Mouse (Mus musculus) ES-E14 (cell line): ENCODE measurements around the gene Rplp2. TPM values are rescaled to one million over a fixed set of nuclear protein-coding genes. Genes with fewer than 3 reads are reported as not detected.

Source experiments
- DNase-seq: peaks from one replicate; pipeline ENCODE4 v3.0.0-alpha.2; 2013; ENCODE audit warnings: low read depth, low spot score
- H3K27ac ChIP-seq: 2 replicates; pipeline ENCODE4 v1.5.1; 2012; ENCODE audit warnings: low read depth, mild to moderate bottlenecking, low read length, moderate library complexity, mixed read lengths; ENCODE audit not compliant: poor library complexity, insufficient read depth, severe bottlenecking
- H3K36me3 ChIP-seq: 2 replicates; pipeline ENCODE4 v1.6.1; 2012; ENCODE audit warnings: mild to moderate bottlenecking, low read length, moderate library complexity, mixed read lengths; ENCODE audit not compliant: control insufficient read depth, poor library complexity, insufficient read depth, severe bottlenecking
- H3K4me1 ChIP-seq, 2 experiments: fragments of 150-350 bp in 1 of 2; sonication (generic) in 1 of 2; 2 replicates each; pipeline ENCODE4 v1.6.1; 2012; ENCODE audit warnings: low read length in 2 of 2, mild to moderate bottlenecking in 1 of 2, mixed read lengths in 1 of 2; ENCODE audit not compliant: control insufficient read depth in 2 of 2, insufficient read depth in 2 of 2, poor library complexity in 1 of 2
- H3K4me3 ChIP-seq, 2 experiments: fragments of 150-350 bp in 1 of 2; sonication (generic) in 1 of 2; 2 replicates each; pipeline ENCODE4 v1.5.1; 2012; ENCODE audit warnings: low read length in 2 of 2, low read depth in 1 of 2, mild to moderate bottlenecking in 1 of 2, mixed read lengths in 1 of 2; ENCODE audit not compliant: insufficient read depth in 1 of 2, poor library complexity in 1 of 2, severe bottlenecking in 1 of 2
- H3K9ac ChIP-seq: 2 replicates; pipeline ENCODE4 v1.6.1; 2012; ENCODE audit warnings: low read depth, mild to moderate bottlenecking, low read length, mixed read lengths; ENCODE audit not compliant: poor library complexity, insufficient read depth, severe bottlenecking
- H3K9me3 ChIP-seq: fragments of 150-350 bp; sonication (generic); 2 replicates; pipeline ENCODE4 v1.6.1; 2012; ENCODE audit warnings: low read depth, mild to moderate bottlenecking, low read length; ENCODE audit not compliant: control insufficient read depth, insufficient read depth
- CHD2 ChIP-seq: IDR thresholded peaks from 2 replicates; pipeline ENCODE4 v1.6.1; 2014; ENCODE audit warnings: mild to moderate bottlenecking, low read depth, low read length, inconsistent platforms
- HCFC1 ChIP-seq: IDR thresholded peaks from 2 replicates; pipeline ENCODE4 v1.6.1; 2012; ENCODE audit warnings: low read length, inconsistent platforms, borderline replicate concordance; ENCODE audit not compliant: insufficient read depth
- MAFK ChIP-seq: IDR thresholded peaks from 2 replicates; pipeline ENCODE4 v1.6.1; 2014; ENCODE audit warnings: mild to moderate bottlenecking, low read depth, low read length, inconsistent platforms; ENCODE audit not compliant: insufficient read depth
- ZC3H11A ChIP-seq: IDR thresholded peaks from 2 replicates; pipeline ENCODE4 v1.6.1; 2012; ENCODE audit warnings: low read depth, mild to moderate bottlenecking, inconsistent platforms, low read length, borderline replicate concordance
- ZNF384 ChIP-seq: IDR thresholded peaks from 2 replicates; pipeline ENCODE4 v1.6.1; 2012; ENCODE audit warnings: low read depth, low read length, inconsistent platforms
- in situ Hi-C, 2 experiments: fragments of 600-800 bp; cut with MboI; formaldehyde crosslinking; loops; one replicate each; pipeline ENCODE4 v1.15.1; 2025; ENCODE audit warnings: low sequenced_read_pairs in 2 of 2, inconsistent platforms in 1 of 2; ENCODE audit not compliant: unreplicated experiment in 2 of 2
- total RNA-seq: library from RNA; depleted of rRNA; stranded (reverse); fragments of 300-350 nt; gene quantifications from 2 replicates; pipeline ENCODE4 v1.2.3, GENCODE M21; 2012

The Rplp2 gene
- total RNA-seq, 1 experiment = 3,085 TPM

GRCm38 (mm10) chr7:141432741-141433516, 14.2 kb upstream of the Rplp2 start:
- H3K36me3 ChIP-seq = peaks cover 20% of the 10 kb centered on the region; the same call in 1 of the 2 replicates
- no peak for DNase-seq
- in situ Hi-C loops = no loop called here
- H3K27ac ChIP-seq = no peak overlapping the region
- TF ChIP-seq MAFK (no peak), HCFC1 (no peak), ZNF384 (no peak), CHD2 (no peak), ZC3H11A (no peak)
- H3K9me3 ChIP-seq = no peaks in the 10 kb centered on the region
- no peak overlapping the region for H3K9ac ChIP-seq
- peaks cover 4 to 29% of the 10 kb centered on the region in 2 experiments; a peak in 3 of 4 replicates for H3K4me1 ChIP-seq
- H3K4me3 ChIP-seq = no peak overlapping the region

GRCm38 (mm10) chr7:141433517-141434400, 13.4 kb upstream of the Rplp2 start:
- in situ Hi-C loops = no loop called here
- no peak for DNase-seq
- TF ChIP-seq ZNF384 (no peak), ZC3H11A (no peak), MAFK (no peak), HCFC1 (no peak), CHD2 (no peak)
- no peak overlapping the region for H3K27ac ChIP-seq
- peaks cover 28% of the 10 kb centered on the region for H3K36me3 ChIP-seq
- no peaks in the 10 kb centered on the region for H3K9me3 ChIP-seq
- peak overlapping the region; percentile 19 to 63; a peak in 2 of 4 replicates for H3K4me3 ChIP-seq
- peak overlapping the region; percentile 45; the same call in 1 of the 2 replicates for H3K9ac ChIP-seq
- H3K4me1 ChIP-seq = peaks cover 4 to 29% of the 10 kb centered on the region in 2 experiments; a peak in 3 of 4 replicates

DNA sequence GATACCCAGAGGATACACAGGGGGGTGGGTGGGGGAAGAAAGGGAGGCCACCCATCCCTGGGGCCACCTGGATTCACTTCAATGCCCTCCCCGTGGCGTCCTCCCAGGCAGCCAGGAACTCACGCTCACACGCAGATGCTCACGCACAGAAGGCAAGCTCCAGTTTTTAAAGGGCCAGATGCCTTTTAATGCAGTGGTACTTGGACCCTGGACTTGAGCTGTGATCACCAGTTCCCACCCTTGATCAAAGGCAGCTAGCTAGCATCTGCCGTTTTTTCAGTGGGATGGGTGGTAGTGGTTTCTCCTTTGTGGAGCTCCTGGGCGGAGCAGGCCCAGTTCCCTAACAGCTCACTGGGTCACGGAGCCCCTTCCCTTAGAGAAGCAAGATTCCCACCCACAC, 12.7 kb upstream of the Rplp2 start:
- H3K36me3 ChIP-seq = peaks cover 35% of the 10 kb centered on the region
- in situ Hi-C loops = no loop called here
- no peak for TF ChIP-seq CHD2
- no peak for TF ChIP-seq ZNF384
- TF ChIP-seq HCFC1 = no peak
- no peak for TF ChIP-seq MAFK
- TF ChIP-seq ZC3H11A = no peak
- H3K4me1 ChIP-seq = peaks cover 4 to 26% of the 10 kb centered on the region in 2 experiments; a peak in 3 of 4 replicates
- H3K9me3 ChIP-seq = no peaks in the 10 kb centered on the region
- no peak for DNase-seq
- peak overlapping the region; percentile 58 to 63; a peak in 3 of 4 replicates for H3K4me3 ChIP-seq
- H3K9ac ChIP-seq = peak overlapping the region; percentile 57
- no peak overlapping the region for H3K27ac ChIP-seq

- no peak for DNase-seq
- peaks cover 4 to 24% of the 10 kb centered on the region in 2 experiments; a peak in 3 of 4 replicates for H3K4me1 ChIP-seq
- peaks cover 42% of the 10 kb centered on the region for H3K36me3 ChIP-seq
- no peak for TF ChIP-seq ZC3H11A
- TF ChIP-seq ZNF384 = no peak
- no peak for TF ChIP-seq MAFK
- no peak for TF ChIP-seq CHD2
- TF ChIP-seq HCFC1 = no peak
- H3K4me3 ChIP-seq = peak overlapping the region; percentile 58 to 63
- H3K27ac ChIP-seq = no peak overlapping the region
- H3K9me3 ChIP-seq = no peaks in the 10 kb centered on the region
- in situ Hi-C loops = no loop called here
- peak overlapping the region; percentile 57 for H3K9ac ChIP-seq
These were observed 11.9 kb upstream of the Rplp2 start for GRCm38 (mm10) chr7:141435129-141435855.
